Mouse (Mus musculus) bone marrow, adult 2 months (tissue): ENCODE data around the gene Olfr286.

Experiments used
- CTCF ChIP-seq: fragments of 200-500 bp; IDR thresholded peaks from 2 replicates; pipeline ENCODE4 v1.5.1; 2011; ENCODE audit warnings: low read length, control low read depth; ENCODE audit not compliant: control insufficient read depth, insufficient read depth
- POLR2A ChIP-seq: fragments of 200-500 bp; IDR thresholded peaks from 2 replicates; pipeline ENCODE4 v1.6.1; 2011; ENCODE audit warnings: low read depth, mild to moderate bottlenecking, control low read depth, low read length, borderline replicate concordance; ENCODE audit not compliant: control insufficient read depth

DNA sequence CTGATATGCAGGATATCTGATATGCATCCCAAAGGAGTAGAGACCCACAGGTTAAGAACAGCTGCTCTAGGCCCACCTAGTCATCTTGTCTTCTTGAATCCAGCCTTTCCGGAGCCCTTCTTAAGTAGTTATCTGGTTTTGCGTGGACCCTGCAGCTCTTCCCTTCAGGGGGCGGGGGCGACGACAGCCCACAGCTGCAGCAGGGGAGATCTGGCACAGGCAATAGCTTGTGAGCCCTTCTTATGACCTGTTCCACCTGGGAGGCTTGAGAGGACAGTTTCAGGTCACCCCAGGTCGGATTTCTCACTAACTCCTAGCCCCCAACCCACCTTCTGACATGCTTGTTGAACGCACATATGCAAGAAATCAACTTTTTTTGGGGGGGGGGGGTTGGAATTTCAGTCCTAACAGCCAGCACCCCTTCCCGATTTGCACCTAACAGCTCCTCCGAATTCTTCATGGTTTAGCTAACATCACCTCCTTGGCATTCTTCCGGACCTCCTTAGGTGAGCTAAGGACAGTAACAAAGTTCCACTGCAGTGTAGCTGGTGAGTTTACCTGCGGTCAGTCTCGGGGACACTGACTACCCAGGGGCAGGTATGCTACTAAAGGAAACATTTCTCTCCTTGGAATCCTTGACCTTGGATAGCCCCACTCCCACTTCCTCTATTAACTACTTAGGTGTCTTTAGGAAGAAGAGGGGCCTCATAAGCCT is 52.2 kb downstream of the Olfr286 start:
- TF ChIP-seq POLR2A (no peak), CTCF (no peak)
